Mouse (Mus musculus) spleen, adult 2 months (tissue): ENCODE measurements around the gene Hs2st1.

Source experiments
- CTCF ChIP-seq: fragments of 200-500 bp; IDR thresholded peaks from 2 replicates; pipeline ENCODE4 v1.5.1; 2011; ENCODE audit warnings: mild to moderate bottlenecking, inconsistent platforms; ENCODE audit not compliant: insufficient read depth, insufficient read length, insufficient replicate concordance; ENCODE audit errors: extremely low read depth
- POLR2A ChIP-seq: fragments of 200-500 bp; IDR thresholded peaks from 2 replicates; pipeline ENCODE4 v1.6.1; 2011; ENCODE audit warnings: low read depth, low read length, inconsistent platforms

DNA sequence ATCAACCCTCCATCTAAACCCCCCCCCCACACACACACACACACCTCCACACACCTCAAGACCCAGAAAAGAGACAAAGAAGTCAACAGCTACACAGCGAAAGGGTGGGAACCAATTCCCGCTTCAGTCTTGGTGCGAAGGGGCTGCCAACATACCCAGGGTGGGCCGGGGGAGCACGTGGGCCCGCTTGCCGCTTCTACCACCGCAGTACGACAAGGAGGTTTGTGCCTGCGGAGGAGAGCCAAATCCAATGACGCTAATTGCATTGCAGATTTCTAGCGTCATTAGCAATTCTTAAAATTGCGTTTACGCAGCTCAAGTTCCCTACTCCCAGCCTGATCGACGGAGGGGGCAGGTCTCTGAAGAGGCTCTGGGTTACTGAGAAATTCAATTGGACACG lies 173.5 kb downstream of the Hs2st1 start:
- TF ChIP-seq POLR2A (no peak), CTCF (no peak)
